Mouse (Mus musculus): ENCODE results near the gene Plcd1. TPM values are rescaled to one million over a fixed set of nuclear protein-coding genes. Genes with fewer than 3 reads are reported as not detected.

The Plcd1 gene
- polyA plus RNA-seq, 1 experiment from 2014 or later: 35.5 TPM

- no peak overlapping the region for H3K4me3 ChIP-seq
- 55% methylated on average over 15 of the region's 15 CpGs for WGBS
- H3K36me3 ChIP-seq: peaks cover 70% of the 10 kb centered on the region
- no peak for ATAC-seq (ENCODE audit: low FRiP score, low read depth)
- H3K4me2 ChIP-seq (replicated peaks): no peak overlapping the region
- H3K9me3 ChIP-seq: no peaks in the 10 kb centered on the region
- peaks cover 73% of the 10 kb centered on the region for H3K4me1 ChIP-seq
- H3K9ac ChIP-seq: no peak overlapping the region
- H3K27me3 ChIP-seq: no peaks in the 10 kb centered on the region
- H3K27ac ChIP-seq: peak overlapping the region; percentile 29; the same call in 1 of the 2 replicates
These were observed 56.1 kb downstream of the Plcd1 start for GRCm38 (mm10) chr9:119037076-119037730.

DNA sequence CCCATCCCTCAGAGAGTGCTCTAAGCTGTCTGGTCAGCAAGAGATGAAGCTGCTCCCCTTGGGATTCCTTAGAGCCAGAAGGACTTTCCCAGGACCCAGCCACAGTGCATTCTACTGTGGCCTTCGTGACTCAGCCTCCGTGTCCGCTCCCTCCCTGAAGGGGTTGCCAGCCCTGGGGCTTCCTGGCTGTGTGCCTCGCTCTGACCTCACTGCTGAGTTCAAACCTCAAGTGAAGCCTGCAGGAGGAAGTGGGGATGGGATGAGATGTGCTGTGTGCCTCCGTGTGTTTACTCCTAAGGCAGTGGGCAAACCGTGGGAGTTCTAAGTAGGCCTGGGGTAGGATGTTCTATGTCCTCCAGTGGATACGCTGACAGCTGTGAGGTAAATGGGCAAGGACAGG lies 57.5 kb downstream of the Plcd1 start:
- peaks cover 75% of the 10 kb centered on the region for H3K4me1 ChIP-seq
- peak overlapping the region; percentile 15; the same call in 1 of the 2 replicates for H3K27ac ChIP-seq
- peaks cover 56% of the 10 kb centered on the region for H3K36me3 ChIP-seq

GRCm38 (mm10) chr9:119034676-119035665 lies 58.3 kb downstream of the Plcd1 start:
- Histone ChIP-seq H3K27ac (peak overlapping the region; percentile 48; the same call in 1 of the 2 replicates), H3K4me2 (replicated peaks) (no peak overlapping the region), H3K27me3 (no peaks in the 10 kb centered on the region), H3K4me3 (no peak overlapping the region), H3K9me3 (no peaks in the 10 kb centered on the region), H3K4me1 (peaks cover 70% of the 10 kb centered on the region), H3K9ac (no peak overlapping the region), H3K36me3 (peaks cover 57% of the 10 kb centered on the region)
- ATAC-seq (ENCODE audit: low FRiP score, low read depth): no peak
- WGBS: 65% methylated on average over 29 of the region's 29 CpGs

More for the DNA sequence above, 57.5 kb downstream of the Plcd1 start:
- 79% methylated on average over 7 of the region's 7 CpGs for WGBS
- Histone ChIP-seq H3K4me3 (no peak overlapping the region), H3K9ac (no peak overlapping the region), H3K27me3 (no peaks in the 10 kb centered on the region), H3K4me2 (replicated peaks) (no peak overlapping the region), H3K9me3 (no peaks in the 10 kb centered on the region)
- no peak for ATAC-seq (ENCODE audit: low FRiP score, low read depth)

DNA sequence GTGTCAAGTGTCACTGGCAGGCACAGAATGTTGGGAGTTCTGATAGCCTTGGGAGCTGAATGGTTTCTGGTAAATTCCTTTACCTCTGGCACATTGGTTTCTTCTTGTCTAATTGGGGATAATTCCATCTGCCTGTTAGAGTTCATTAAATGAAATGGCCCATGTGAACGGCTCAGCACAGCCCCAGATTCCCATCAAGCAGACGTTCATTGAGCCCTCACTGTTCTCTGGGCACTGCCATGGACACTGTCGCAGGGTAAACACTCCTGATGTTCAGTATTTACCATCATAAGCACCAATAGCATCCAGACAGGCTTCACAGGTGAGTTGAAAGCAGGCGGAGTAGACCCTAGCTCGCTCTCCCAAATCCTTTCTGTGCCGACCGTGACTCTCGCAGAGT lies 59.2 kb downstream of the Plcd1 start:
- H3K4me1 ChIP-seq: peaks cover 69% of the 10 kb centered on the region
- peak overlapping the region; percentile 48; the same call in 1 of the 2 replicates for H3K27ac ChIP-seq
- WGBS: 70% methylated on average over 8 of the region's 8 CpGs
- no peaks in the 10 kb centered on the region for H3K9me3 ChIP-seq
- no peak overlapping the region for H3K4me2 ChIP-seq (replicated peaks)
- H3K9ac ChIP-seq: no peak overlapping the region
- no peak overlapping the region for H3K4me3 ChIP-seq
- H3K27me3 ChIP-seq: no peaks in the 10 kb centered on the region
- ATAC-seq (ENCODE audit: low FRiP score, low read depth): no peak
- H3K36me3 ChIP-seq: peaks cover 57% of the 10 kb centered on the region

DNA sequence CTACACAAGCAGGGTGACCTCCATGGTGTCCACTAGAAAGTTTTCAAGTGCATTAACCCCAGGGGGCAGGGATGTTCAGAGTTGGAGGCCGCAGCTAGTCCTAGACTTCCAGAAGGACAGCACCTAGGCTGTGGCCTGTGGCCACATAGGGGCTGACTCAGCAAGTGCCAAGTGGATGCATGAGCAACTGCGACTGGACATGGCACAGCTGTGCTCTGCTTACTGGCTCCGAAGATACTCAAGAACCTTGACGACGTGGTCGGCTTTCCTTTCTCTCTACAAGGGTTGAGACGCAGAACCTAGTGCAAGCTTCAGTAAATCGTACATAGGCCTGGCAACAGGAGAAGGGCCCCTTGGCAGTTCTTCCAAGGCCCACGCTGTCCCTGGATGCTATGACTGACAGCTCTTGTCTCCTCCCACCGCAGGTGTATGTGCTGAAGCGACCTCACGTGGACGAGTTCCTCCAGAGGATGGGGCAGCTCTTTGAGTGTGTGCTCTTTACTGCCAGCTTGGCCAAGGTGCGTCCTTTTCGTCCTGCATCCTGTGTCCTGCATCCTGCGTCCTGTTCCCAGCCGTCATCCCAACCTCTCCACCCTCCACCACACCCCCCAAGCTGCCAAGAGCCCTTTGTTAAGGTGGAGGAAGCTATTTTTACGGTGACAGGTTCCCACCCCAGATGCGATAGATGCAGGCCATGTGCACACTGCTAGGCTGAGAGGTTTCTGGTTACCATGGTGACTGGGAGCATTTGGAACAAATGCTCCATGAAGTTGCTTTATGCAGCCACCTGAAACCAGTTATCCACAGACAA lies 60.0 kb downstream of the Plcd1 start:
- Histone ChIP-seq H3K9ac (no peak overlapping the region), H3K36me3 (peaks cover 55% of the 10 kb centered on the region), H3K4me3 (no peak overlapping the region), H3K4me1 (peaks cover 69% of the 10 kb centered on the region), H3K27ac (peak overlapping the region; percentile 90), H3K4me2 (replicated peaks) (peak overlapping the region; percentile 28; the same call in 1 of the 2 replicates), H3K9me3 (no peaks in the 10 kb centered on the region), H3K27me3 (no peaks in the 10 kb centered on the region)
- 68% methylated on average over 19 of the region's 19 CpGs for WGBS
- ATAC-seq (ENCODE audit: low FRiP score, low read depth): 0 out of 2 replicates have a peak, but pooled peaks have one; percentile 9

DNA sequence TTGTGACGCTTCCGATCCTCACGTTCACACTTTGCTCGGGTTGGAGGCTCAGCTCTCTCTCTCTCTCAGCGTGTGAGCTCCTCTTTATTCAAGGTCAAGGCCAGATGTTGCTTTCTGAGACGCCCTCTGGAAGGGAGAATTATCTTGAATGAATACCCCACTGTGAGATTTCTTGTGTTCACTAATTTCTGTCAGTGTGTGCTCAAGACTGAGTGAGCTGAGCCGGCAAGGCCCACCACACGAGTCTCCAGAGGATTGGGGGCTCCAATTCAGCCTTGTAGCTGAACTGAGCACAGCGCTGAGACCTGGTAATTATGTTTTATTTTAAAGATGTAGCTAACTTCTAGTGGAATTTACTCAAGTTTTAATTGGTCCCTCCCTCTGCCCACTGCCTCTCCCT lies 60.8 kb downstream of the Plcd1 start:
- Histone ChIP-seq H3K36me3 (peaks cover 55% of the 10 kb centered on the region), H3K27me3 (no peaks in the 10 kb centered on the region), H3K4me3 (no peak overlapping the region), H3K9me3 (no peaks in the 10 kb centered on the region), H3K9ac (peak overlapping the region; percentile 50), H3K27ac (peak overlapping the region; percentile 90), H3K4me1 (peaks cover 65% of the 10 kb centered on the region), H3K4me2 (replicated peaks) (peak overlapping the region; percentile 28)
- WGBS: 25% methylated on average over 9 of the region's 9 CpGs
- ATAC-seq (ENCODE audit: low FRiP score, low read depth): peak; percentile 22

DNA sequence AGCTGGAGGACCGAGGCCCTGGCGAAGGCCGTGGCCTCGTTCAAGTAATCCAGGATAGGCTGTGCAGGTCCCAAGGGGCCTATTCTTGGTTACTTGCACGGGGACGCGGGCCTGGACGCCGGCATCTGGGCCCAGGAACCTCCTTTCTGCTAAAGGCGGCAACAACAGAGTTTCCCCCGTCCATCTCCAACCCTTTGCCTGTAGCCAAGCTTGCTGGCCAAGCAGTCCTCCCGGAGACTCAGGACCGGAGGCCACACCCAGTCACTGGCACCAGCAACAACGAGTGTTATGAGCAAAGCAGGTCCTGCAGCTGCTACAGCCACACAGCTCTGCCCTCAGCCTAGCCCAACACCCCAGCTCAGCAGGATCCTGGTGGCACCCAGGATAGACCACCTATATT lies 61.5 kb downstream of the Plcd1 start:
- 55% methylated on average over 14 of the region's 14 CpGs for WGBS

DNA sequence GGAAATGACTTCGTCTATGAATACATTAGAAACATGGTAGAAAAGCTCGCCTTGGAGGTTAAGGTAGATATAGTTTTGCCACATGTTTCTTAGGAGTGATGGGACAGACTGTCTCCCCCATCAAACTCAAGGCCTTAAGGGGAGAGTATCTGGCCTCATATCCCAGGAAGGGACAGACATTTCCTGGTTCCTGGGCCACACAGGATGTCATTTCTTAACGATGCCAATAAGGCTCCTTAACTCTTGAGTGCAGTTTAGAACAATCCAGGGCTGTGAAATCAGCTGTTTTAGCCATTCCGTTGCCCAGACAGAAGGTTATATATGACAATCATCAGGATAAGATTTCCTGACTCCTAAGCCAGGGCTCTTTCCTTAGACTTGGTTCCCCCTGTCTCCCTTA lies 62.3 kb downstream of the Plcd1 start:
- Histone ChIP-seq H3K4me2 (replicated peaks) (no peak overlapping the region), H3K36me3 (peaks cover 58% of the 10 kb centered on the region), H3K27ac (peak overlapping the region; percentile 90; the same call in 1 of the 2 replicates), H3K9ac (no peak overlapping the region), H3K4me1 (peaks cover 50% of the 10 kb centered on the region), H3K4me3 (no peak overlapping the region), H3K27me3 (no peaks in the 10 kb centered on the region), H3K9me3 (no peaks in the 10 kb centered on the region)
- WGBS: 77% methylated on average over 4 of the region's 4 CpGs
- no peak for ATAC-seq (ENCODE audit: low FRiP score, low read depth)

More for the DNA sequence above, 61.5 kb downstream of the Plcd1 start:
- Histone ChIP-seq H3K27me3 (no peaks in the 10 kb centered on the region), H3K4me3 (no peak overlapping the region), H3K27ac (peak overlapping the region; percentile 90), H3K4me2 (replicated peaks) (peak overlapping the region; percentile 28), H3K9me3 (no peaks in the 10 kb centered on the region), H3K9ac (peak overlapping the region; percentile 50), H3K36me3 (peaks cover 62% of the 10 kb centered on the region), H3K4me1 (peaks cover 58% of the 10 kb centered on the region)
- 0 out of 2 replicates have a peak, but pooled peaks have one; percentile 14 for ATAC-seq (ENCODE audit: low FRiP score, low read depth)

- H3K4me1 ChIP-seq: peaks cover 51% of the 10 kb centered on the region
- H3K27me3 ChIP-seq: no peaks in the 10 kb centered on the region
- 59% methylated on average over 7 of the region's 7 CpGs for WGBS
- ATAC-seq (ENCODE audit: low FRiP score, low read depth): no peak
- no peaks in the 10 kb centered on the region for H3K9me3 ChIP-seq
- H3K27ac ChIP-seq: no peak overlapping the region
- H3K36me3 ChIP-seq: peaks cover 48% of the 10 kb centered on the region
- H3K9ac ChIP-seq: no peak overlapping the region
- no peak overlapping the region for H3K4me2 ChIP-seq (replicated peaks)
- H3K4me3 ChIP-seq: no peak overlapping the region
These were observed 63.7 kb downstream of the Plcd1 start for GRCm38 (mm10) chr9:119029568-119029967.

DNA sequence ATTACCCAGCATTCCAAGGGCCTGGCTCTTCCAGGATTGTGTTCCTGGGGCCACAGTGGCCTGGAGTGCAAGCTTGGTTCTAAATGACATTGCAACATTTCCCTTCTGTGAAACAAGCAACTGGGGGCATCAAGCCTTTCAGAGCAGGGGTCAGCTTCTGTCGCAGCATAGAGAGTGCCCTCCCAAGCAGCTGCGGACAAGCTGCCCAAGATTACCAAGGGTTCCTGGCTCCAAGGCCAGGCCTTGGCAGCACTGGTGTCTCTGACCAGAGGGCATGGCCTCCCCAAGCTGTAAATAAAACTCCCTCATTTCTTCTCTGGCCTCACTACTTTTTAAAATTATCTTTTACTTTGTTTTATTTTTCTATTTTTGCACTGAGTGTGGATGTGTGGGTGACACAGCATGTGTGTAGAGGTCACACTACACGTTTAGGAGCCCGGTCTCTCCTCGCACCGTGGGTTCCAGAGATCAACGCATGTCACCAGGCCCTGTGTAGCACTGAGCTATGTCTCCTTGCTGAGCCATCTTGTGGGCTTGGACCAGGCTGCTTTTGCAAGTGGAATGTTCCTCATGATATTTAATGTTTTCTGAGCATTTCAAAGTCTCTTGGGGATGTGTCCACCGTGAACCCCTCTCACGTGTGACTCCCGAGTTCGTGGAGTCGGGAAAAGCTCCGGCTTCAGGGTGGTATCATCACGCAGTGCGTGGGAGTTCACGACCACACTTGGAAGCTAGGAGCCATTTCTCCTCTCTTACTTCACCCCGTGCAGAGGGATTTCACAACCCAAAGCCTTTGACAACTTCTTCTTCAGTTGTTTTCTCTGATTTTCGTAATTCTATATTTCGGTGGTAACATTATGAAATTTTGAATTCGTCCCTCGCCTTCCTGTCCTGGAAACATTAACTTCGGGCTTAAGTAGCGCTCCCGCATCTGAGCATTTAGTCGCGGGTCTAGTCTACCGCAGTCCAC lies 64.8 kb downstream of the Plcd1 start:
- no peak overlapping the region for H3K4me2 ChIP-seq (replicated peaks)
- no peak for ATAC-seq (ENCODE audit: low FRiP score, low read depth)
- no peak overlapping the region for H3K9ac ChIP-seq
- H3K27ac ChIP-seq: no peak overlapping the region
- H3K9me3 ChIP-seq: no peaks in the 10 kb centered on the region
- peaks cover 49% of the 10 kb centered on the region for H3K4me1 ChIP-seq
- no peaks in the 10 kb centered on the region for H3K27me3 ChIP-seq
- H3K4me3 ChIP-seq: no peak overlapping the region
- peaks cover 39% of the 10 kb centered on the region for H3K36me3 ChIP-seq
- 95% methylated on average over 27 of the region's 27 CpGs for WGBS

- no peaks in the 10 kb centered on the region for H3K9me3 ChIP-seq
- H3K27ac ChIP-seq: no peak overlapping the region
- H3K9ac ChIP-seq: no peak overlapping the region
- ATAC-seq (ENCODE audit: low FRiP score, low read depth): no peak
- H3K4me3 ChIP-seq: no peak overlapping the region
- H3K27me3 ChIP-seq: no peaks in the 10 kb centered on the region
- 92% methylated on average over 7 of the region's 7 CpGs for WGBS
- peaks cover 37% of the 10 kb centered on the region for H3K4me1 ChIP-seq
- H3K36me3 ChIP-seq: peaks cover 45% of the 10 kb centered on the region
- no peak overlapping the region for H3K4me2 ChIP-seq (replicated peaks)
These were observed 66.0 kb downstream of the Plcd1 start for GRCm38 (mm10) chr9:119027337-119027736.
